Mouse (Mus musculus) cerebellum, adult 2 months (tissue): Measurements from ENCODE around the gene Gm3646. TPM values are rescaled to one million over a fixed set of nuclear protein-coding genes. Genes with fewer than 3 reads are reported as not detected.

Source experiments
- DNase-seq, 2 experiments: peaks; one replicate each; pipeline ENCODE4 v3.0.0; 2021
- H3K27ac ChIP-seq: fragments of 200-500 bp; 2 replicates; pipeline ENCODE4 v1.5.1; 2012; ENCODE audit warnings: low read length, control low read depth, inconsistent platforms; ENCODE audit not compliant: insufficient read depth
- H3K27me3 ChIP-seq: fragments of 200-500 bp; 2 replicates; pipeline ENCODE4 v1.6.1; 2012; ENCODE audit warnings: inconsistent platforms, mild to moderate bottlenecking, low read length, moderate library complexity; ENCODE audit not compliant: control insufficient read depth, insufficient read depth
- H3K4me1 ChIP-seq: fragments of 200-500 bp; 2 replicates; pipeline ENCODE4 v1.6.1; 2011; ENCODE audit warnings: low read length; ENCODE audit not compliant: control insufficient read depth, insufficient read depth
- H3K4me3 ChIP-seq: fragments of 200-500 bp; replicated peaks from 2 replicates; pipeline ENCODE3; 2011; ENCODE audit warnings: mild to moderate bottlenecking, low read depth, low read length, control low read depth; ENCODE audit not compliant: insufficient read depth
- CTCF ChIP-seq: fragments of 200-500 bp; IDR thresholded peaks from 2 replicates; pipeline ENCODE4 v1.5.1; 2011; ENCODE audit warnings: low read depth, mild to moderate bottlenecking, control low read depth, low read length, moderate library complexity, borderline replicate concordance; ENCODE audit not compliant: insufficient read depth
- POLR2A ChIP-seq: fragments of 200-500 bp; IDR thresholded peaks from 2 replicates; pipeline ENCODE4 v1.6.1; 2011; ENCODE audit warnings: low read length, control low read depth, borderline replicate concordance; ENCODE audit not compliant: insufficient read depth
- WGBS: fragments of 180-500 bp; shearing (Covaris S2); methylation state at CpG from one replicate; pipeline ENCODE4 v1.1.7; 2018; 5-methylcytosine and 5-hydroxymethylcytosine counted together
- polyA plus RNA-seq: library from polyadenylated mRNA; depleted of rRNA; stranded (reverse); fragments of >200 nt; gene quantifications from 2 replicates; pipeline ENCODE4 v1.2.3, GENCODE M21; 2012; rRNA removed

The Gm3646 gene
- polyA plus RNA-seq = not detected in 2 replicates

GRCm38 (mm10) chr1:39805243-39805979 lies at the start of gene Gm3646:
Gm3646 (minus strand) TSS chr1:39805332.
- peak in 1 of 2 experiments; percentile 18 for DNase-seq
- H3K27ac ChIP-seq = no peak within 1 kb of the TSS
- 39% methylated on average over 4 of the region's 4 CpGs for WGBS
- no peak for TF ChIP-seq CTCF
- no peak for TF ChIP-seq POLR2A
- no peaks in the 10 kb centered on the region for H3K27me3 ChIP-seq
- H3K4me3 ChIP-seq = no peak within 1 kb of the TSS
- peaks cover 5% of the 10 kb centered on the region; the same call in 1 of the 2 replicates for H3K4me1 ChIP-seq

GRCm38 (mm10) chr1:39847066-39847465 lies 41.9 kb upstream of the Gm3646 start:
- Histone ChIP-seq H3K4me3 (no peak overlapping the region), H3K27ac (no peak overlapping the region), H3K4me1 (no peaks in the 10 kb centered on the region), H3K27me3 (no peaks in the 10 kb centered on the region)
- WGBS = 90% methylated on average over 7 of the region's 7 CpGs
- no peak for DNase-seq
- no peak for TF ChIP-seq POLR2A
- TF ChIP-seq CTCF = no peak

- H3K27me3 ChIP-seq = no peaks in the 10 kb centered on the region
- no peak overlapping the region for H3K27ac ChIP-seq
- H3K4me3 ChIP-seq = no peak overlapping the region
- H3K4me1 ChIP-seq = no peaks in the 10 kb centered on the region
- no peak for TF ChIP-seq CTCF
- no peak for TF ChIP-seq POLR2A
- 79% methylated on average over 4 of the region's 4 CpGs for WGBS
- DNase-seq = no peak
Measured at GRCm38 (mm10) chr1:39846031-39846550, 41.0 kb upstream of the Gm3646 start.

GRCm38 (mm10) chr1:39843328-39843727 lies 38.2 kb upstream of the Gm3646 start:
- DNase-seq = no peak
- WGBS = 81% methylated on average over 5 of the region's 5 CpGs
- Histone ChIP-seq H3K4me1 (no peaks in the 10 kb centered on the region), H3K27ac (no peak overlapping the region), H3K4me3 (no peak overlapping the region), H3K27me3 (no peaks in the 10 kb centered on the region)
- TF ChIP-seq POLR2A = no peak
- no peak for TF ChIP-seq CTCF

- 89% methylated on average over 14 of the region's 14 CpGs for WGBS
- Histone ChIP-seq H3K4me1 (no peaks in the 10 kb centered on the region), H3K27me3 (no peaks in the 10 kb centered on the region), H3K4me3 (no peak overlapping the region), H3K27ac (no peak overlapping the region)
- TF ChIP-seq CTCF (no peak), POLR2A (no peak)
- DNase-seq = no peak
Measured at GRCm38 (mm10) chr1:39842218-39843007, 37.3 kb upstream of the Gm3646 start.

GRCm38 (mm10) chr1:39840856-39841255 lies 35.7 kb upstream of the Gm3646 start:
- DNase-seq = no peak
- Histone ChIP-seq H3K4me3 (no peak overlapping the region), H3K27me3 (no peaks in the 10 kb centered on the region), H3K4me1 (no peaks in the 10 kb centered on the region), H3K27ac (no peak overlapping the region)
- no peak for TF ChIP-seq POLR2A
- no peak for TF ChIP-seq CTCF
- 65% methylated on average over 4 of the region's 4 CpGs for WGBS

GRCm38 (mm10) chr1:39839838-39840237 lies 34.7 kb upstream of the Gm3646 start:
- Histone ChIP-seq H3K27ac (no peak overlapping the region), H3K27me3 (no peaks in the 10 kb centered on the region), H3K4me3 (no peak overlapping the region), H3K4me1 (no peaks in the 10 kb centered on the region)
- 65% methylated on average over 8 of the region's 8 CpGs for WGBS
- TF ChIP-seq POLR2A (no peak), CTCF (no peak)
- no peak for DNase-seq

- no peak for DNase-seq
- TF ChIP-seq POLR2A (no peak), CTCF (no peak)
- Histone ChIP-seq H3K4me3 (no peak overlapping the region), H3K4me1 (no peaks in the 10 kb centered on the region), H3K27me3 (no peaks in the 10 kb centered on the region), H3K27ac (no peak overlapping the region)
- WGBS = 37% methylated on average over 10 of the region's 10 CpGs
Measured at GRCm38 (mm10) chr1:39839217-39839616, 34.1 kb upstream of the Gm3646 start.
